Mouse (Mus musculus): ENCODE measurements around the gene P4ha2. TPM values are rescaled to one million over a fixed set of nuclear protein-coding genes. Genes with fewer than 3 reads are reported as not detected.
A peak's percentile ranks its signal among the peaks of the same experiment; 100 is the strongest.

P4ha2 gene
- 10 to 100 TPM; 24.6 to 28.1 TPM for total RNA-seq (2021)

DNA sequence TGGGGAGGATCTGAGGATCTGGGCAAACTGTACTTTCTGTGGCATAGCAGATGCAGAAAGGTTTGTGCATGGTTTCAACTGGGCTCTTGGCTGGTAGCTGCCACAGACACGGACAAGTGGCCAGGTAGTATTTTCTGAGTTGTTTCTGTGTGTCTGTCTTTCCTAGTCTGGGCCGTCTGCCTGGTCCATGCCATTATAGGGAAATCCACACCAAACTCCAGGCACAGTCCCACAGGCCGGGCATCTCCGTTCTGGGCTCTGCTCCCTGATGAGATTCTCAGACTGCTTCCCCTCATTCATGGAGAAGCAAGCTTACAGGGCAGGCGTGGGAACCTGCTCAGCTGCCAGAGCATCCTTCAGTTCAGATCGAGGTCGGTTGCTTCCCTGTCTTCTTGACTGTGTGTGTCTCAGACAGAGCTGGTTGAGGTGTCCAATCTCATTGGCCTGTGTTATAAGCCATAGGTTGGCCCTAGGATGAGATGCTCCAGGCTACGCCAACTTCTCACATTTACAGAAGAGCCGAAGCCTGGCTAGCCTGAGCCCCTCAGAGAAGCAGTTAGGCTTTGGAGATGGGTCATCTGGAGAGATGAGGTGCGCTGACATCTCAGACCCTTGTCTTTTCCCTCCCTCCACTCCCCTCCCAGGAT lies at the start of gene P4ha2:
Gene P4ha2, plus strand, starts transcription at position 51 of the 647 bp plus-strand sequence.
- DNase-seq: no peak

DNA sequence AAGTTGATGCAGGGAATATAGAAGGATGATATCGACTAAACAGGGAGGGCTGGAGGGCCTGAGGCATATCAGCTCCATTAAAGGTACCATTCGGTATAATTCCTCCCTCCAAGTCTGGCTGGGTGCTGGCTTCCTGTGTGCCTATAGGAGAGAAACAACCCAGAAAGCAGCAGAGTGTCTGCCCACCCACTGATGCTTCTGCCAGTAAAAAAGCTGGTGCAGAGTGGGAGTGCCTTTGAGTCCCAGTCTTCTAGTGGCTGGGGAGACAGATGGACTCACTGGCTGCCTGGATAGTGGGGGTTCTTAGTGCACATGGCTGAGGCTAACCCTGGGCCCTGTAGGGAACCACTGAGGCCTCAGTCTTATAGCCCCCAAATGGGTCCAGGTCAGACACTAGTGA lies 49.7 kb upstream of the P4ha2 start:
- DNase-seq: no peak

DNA sequence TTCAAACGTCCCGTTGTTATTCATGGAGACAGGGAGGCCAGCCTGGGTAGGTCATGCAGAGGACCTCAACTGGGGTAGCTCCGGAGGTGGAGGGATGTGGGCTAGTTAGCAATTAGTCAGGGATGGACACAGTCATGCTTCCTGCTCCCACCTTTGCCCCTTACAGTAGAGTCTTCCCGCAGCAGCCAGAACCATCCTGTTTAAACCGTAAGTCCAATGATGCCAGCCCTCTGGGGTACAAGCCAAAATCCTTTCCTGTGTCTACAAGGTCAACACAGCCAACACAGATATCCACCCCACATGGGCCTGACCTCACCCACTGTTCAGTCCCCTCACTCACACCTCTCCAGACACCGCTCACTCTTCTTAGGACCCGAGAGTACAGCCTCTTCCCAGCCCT lies 48.7 kb upstream of the P4ha2 start:
- no peak for DNase-seq

DNA sequence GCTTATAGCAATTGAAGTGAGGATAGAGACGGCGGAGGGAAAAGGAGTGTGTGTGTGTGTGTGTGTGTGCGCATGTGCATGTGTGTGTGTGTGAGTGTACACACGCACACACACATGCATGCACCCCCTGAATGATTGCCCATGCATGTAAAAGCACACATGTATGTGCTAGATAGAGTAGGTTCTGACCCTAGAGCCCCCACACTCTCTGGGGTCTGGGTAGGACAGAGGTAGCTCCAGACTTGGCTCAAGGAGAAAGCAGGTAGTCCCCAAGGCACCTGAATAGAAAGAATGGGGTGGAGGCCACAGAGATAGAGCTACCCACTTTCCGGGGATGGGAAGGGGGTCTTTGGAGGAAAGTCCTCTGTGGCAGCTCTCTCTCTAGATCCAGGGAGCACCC lies 47.8 kb upstream of the P4ha2 start:
- no peak for DNase-seq

DNA sequence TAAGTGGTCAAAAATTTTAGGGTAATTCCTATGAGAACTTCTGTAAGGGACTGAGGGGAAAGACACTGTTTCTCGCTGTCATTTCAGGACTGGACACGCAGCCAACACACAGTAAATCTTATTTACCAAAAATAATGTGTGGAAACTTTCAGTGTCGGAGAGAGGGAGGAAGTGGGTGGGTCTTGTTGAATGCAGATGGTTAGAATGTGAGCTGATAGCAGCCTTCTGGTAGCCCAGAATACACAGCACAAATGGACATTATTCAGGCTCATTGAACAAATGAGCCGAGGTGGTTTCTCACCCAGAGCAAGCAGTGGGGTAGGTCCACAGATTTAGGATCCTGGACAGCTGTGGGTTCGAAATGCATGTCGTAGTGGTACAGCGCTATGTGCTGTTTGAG lies 46.8 kb upstream of the P4ha2 start:
- DNase-seq: no peak

DNA sequence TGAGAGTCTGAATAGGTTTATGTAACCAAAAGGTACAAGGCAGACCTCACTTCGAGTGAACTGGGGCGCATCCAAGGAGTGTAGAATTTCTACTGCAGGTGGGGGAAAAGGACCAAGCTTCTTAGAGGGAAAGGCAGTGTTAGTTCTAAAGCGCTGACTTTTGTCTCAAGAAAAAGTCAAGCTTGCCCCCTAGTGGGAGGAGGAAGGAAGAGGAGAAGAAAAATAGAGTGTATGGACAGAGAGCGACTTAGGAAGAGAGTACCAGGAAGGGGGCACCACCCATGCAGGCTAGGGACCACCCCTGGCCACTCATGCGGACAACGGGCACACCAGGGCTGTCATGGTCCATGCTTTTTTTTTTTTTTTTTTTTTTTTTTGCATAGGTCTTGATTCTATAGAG lies 45.6 kb upstream of the P4ha2 start:
- DNase-seq: peak; percentile 56

DNA sequence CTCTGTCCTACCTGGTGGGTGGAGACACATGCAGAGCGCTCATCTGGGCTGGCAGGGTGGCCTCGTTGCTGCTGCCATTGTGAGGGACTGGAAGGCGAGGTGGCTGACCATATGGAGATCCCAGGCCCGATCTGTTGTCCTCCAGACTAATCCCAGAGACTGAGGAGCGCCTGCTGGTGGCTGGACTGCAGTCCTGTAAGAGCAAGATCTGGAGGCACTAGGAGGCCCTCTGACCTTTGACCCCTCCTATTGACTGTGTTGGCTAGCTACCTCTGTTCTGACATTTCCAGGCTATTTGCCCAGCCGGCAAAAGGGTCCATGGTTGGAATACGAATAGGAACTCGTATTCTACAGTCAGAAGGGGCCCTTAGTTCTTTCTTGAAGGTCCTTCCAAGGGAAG lies 43.8 kb upstream of the P4ha2 start:
- DNase-seq: peak; percentile 5

DNA sequence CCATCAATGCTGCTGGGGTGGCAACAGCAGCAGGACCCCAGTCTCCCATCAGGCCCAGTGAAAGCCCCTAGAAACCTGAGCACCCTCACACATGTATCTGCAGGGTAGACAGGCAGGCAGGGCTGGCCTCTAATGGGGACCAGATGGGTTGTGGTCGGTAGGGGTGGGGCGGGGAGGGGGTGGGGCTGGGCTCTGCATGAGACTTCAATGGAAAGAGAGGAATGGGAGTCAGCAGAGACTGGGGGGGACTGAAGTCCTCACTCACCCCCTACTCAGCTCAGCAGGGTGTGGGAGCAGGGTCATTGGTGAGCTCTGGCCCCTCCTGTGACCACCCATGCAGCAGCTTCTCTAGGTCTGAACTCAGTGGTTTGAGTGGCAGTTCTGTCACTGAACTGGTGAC lies 42.5 kb upstream of the P4ha2 start:
- DNase-seq: no peak

DNA sequence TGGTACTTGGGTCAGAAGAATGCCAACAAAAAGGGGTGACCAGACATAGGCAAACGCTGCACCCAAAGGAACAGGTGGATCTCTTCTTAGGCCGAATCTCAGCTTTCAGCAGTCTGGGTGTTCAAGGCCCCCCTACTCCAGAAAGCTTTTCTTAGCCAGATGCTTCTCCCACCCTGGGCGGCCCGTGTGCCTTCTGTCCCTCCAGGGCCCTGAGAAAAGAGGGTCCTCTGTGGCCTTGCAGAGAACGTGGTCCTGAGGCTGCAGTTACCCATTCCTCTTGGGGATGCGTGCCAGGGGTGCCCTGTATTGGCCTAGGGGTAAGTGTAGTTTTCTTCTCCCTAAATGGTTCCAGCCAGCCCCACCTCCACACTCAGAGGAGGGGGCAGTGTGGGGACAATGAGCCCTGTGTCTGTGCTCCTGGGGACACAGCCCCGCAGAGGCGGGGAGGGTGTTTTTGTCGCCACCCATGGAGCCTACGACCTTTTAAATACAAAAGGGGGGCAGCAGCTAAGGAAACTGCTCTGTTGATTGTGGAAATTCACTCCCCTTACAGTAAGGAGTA lies 41.8 kb upstream of the P4ha2 start:
- no peak for DNase-seq

DNA sequence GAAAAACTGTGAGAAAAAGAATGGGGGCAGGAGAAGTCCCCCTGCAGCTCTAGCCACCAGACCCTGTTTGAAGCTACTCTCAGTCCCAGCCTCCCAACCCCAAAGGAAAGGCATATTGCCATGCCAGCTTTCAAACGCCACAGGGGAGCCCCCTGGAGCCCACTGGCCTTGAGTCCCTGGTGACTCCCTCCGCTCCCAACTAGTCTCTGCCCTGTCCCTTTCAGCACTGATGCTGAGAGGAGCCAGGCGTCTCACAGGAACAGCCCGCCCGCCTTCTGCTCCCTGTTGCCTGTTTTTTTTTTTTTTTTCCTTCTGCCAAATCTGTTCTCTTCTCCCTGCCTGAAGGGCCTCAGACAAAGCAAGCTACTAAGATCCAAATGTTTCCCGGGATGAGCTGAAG lies 41.3 kb upstream of the P4ha2 start:
- DNase-seq: peak; percentile 48

DNA sequence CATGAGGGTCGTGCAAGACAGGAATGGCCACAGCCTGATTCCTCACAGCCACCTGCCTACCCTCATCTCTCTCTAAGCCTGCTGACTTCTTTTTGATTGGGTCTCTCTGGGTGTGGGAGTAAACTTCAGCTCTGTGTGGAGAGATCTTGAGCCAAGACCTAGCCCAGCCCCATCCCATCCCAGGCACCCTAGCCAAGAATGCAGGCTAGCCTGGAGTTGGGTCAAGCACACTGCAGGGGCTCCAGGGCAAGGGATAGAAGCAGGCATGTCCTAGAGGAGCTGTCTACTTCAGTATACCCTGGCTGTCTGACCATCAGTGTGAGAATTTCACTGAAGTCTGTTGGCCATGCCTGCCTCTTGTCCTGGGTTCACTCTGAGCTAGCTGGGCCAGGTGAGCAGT lies 40.4 kb upstream of the P4ha2 start:
- no peak for DNase-seq

DNA sequence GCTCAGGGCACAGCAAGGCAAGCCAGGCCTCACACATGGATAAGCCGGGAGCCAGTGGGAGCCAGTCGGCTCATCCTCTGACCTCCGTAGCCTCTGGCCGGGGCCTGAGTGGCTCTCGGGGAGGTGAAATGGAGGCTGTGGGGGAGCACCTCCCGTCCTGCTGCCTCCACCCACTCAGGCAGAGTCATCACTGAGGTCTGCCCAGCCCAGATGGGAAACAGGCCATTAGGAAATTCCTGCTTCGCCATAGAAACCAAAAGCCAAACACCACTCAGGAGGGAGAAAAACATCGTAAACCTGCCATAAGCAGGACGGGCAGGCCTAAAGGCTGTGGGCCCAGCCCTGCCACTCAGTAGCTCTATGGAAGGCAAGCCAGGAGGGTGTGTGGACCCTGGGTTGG lies 39.6 kb upstream of the P4ha2 start:
- DNase-seq: peak; percentile 57

DNA sequence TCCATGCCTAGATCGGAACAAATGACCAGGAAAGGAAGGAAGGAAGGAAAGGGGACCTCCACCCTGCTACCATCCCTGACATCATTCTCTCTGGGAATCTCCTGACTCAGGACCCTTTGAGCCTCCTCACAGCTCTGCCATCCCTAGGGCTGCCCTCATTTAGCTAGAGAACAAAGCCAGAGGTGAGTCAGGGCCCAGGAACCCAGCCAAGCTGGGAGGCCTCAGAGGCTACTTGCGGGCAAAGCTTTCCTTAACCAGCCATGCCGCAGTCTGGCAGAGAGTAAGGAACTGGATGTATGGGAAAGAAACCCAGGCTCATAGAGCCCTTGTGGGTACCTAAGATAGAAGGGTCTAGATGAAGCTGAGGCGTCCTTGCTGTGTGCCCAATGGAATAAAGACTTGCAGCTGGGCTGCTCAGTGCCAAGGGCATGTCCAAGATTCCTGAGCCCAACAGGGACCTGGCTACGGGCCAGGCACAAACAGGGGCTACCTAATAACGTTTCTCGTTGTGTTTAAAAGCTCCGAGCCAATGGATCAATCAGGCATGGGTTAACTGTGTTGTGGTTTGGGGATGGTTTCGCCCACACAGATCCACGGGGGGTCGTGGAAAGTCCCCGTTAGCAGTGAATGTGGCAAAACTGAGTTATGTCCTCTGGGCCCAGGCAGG lies 37.7 kb upstream of the P4ha2 start:
- DNase-seq: peak; percentile 70

DNA sequence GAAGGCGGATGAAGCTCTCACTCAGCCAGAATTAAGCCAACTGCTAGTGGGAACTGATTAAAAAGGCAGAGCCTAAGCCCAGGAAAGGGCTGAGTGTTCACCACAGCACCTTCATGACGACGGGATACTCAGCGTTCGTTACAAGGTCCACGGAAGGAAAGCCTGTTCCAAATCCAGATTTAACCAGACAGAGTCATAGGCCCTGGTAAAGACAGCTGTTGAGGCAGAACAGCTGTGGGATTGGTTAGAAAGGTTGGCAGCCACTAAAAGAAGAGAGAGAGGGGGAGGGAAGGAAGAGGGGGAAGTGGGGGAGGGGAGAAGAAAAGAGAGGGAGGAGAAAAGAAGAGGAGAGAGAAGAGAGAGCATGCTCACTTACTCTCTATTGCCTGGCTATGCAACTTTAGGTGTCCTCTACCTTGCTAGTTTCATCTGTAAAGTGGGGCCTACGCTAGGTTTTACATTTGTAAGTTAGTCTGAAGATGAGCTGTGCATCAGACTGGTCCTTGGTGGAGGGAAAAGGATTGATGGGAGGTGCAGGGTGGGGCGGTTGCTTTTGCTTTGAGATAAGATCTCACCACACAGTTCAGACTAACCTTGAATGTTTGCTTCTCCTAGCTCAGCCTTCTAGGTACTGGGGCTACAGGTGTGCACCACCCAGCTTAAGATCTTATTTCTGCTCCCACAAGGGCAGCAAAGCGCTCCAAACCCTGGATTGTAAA lies 37.0 kb upstream of the P4ha2 start:
- DNase-seq: no peak

DNA sequence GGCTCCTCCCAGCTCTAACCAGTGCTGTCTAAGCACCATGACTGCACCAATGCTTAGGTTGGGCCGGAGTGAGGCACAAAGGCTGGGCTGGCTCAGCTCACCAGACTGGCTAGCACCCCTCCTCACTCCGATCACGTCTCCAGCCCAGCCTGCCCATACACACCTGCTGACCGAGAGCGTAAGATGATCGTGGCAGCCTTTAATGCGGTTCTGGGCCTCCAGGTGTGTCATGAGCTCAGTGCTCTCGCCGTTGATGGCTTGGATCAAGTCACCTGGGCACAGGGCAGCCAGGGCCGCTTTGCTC lies 36.5 kb upstream of the P4ha2 start:
- no peak for DNase-seq

DNA sequence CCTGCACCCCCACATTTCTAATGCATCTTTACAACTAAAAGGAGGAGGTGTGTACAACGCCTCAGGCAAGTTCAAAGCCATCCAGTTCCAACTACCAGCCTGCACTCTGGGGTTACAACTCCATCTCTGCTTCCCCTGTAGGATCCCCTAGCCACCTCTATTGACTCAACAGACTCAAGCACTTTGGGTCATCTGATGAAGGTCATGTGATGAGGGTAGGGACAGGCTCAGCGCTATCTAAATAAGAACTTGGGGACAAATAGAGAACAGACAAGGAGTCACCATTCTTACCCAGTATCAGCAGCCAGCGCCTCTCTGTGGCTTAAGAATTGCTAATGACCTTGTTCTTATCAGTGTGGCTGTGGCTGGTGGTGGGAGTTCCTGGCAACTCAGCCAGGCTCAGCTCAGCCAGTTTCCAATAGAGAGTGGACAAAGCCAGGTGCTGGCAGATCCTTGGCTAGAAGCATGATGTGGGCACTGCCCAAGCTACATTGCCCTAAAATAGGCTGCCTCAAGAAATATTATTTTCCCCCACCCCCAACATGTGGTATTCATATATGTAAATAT lies 35.4 kb upstream of the P4ha2 start:
- no peak for DNase-seq

DNA sequence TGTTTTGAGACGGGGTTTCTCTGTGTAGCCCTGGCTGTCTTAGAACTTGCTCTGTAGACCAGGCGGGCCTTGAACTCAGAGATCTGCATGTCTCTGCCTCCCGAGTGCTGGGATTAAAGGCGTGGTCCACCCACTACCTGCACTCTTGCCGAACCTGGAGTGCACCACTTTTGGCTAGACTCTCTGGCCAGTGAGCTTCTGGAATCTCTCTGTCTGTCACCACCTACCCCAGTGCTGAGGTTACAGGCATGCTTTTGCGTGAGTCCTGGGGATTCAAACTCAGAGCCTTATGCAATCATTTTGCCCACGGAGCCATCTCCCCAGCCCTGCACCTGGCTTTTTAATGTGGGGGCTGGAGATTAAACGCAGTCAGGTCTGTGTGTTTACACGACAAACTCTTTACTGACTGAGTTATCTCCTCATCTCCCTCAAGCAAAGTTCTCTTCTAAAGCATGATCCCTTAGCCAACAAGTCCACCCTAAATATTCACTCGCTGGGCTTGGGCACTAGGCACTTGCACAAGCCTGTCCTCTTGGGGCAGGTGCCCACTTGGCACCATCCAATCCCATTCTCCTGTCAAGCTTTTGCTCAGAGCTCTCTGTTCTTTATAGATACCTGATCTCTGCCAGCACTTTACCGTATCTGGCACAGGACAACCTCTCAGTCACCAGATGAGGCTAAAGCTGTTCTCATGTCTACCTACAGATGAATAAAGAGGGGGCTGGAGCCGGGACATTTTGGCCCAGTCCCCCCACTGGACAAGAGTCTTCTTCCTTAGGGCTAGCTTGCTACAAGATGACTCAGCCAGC lies 34.6 kb upstream of the P4ha2 start:
- no peak for DNase-seq

DNA sequence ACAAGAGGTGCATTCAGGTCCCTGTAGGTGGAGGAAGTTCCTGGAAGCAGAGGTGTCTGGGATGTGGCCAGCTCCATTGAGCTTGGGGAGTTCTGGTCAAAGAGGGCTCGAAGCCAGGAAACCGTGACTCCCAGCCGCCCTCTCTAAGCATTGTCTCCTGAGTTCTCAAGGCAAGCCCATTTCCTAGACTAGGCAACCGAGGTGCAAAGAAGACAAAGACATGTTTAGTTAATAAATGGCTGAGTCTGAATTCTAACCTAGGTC lies 34.0 kb upstream of the P4ha2 start:
- DNase-seq: no peak

DNA sequence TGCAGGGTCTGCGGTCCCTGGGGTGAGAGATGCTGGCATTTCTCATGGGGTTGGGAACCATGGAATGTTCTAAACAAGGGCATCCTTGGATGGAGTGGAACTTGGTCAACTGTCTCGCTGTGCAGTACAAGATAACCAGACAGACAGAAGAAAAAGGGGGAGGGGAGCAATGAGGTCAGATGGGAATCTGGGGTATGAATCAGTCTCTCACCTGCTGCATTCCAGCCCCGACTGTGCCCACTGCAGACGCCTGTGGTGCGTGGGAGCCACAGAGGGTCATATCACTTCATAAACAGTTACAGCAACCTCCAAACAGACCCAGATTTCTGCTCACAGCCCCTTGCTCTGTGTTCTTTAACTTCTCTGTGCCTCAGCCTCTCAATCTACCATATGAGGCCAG lies 33.5 kb upstream of the P4ha2 start:
- DNase-seq: no peak

DNA sequence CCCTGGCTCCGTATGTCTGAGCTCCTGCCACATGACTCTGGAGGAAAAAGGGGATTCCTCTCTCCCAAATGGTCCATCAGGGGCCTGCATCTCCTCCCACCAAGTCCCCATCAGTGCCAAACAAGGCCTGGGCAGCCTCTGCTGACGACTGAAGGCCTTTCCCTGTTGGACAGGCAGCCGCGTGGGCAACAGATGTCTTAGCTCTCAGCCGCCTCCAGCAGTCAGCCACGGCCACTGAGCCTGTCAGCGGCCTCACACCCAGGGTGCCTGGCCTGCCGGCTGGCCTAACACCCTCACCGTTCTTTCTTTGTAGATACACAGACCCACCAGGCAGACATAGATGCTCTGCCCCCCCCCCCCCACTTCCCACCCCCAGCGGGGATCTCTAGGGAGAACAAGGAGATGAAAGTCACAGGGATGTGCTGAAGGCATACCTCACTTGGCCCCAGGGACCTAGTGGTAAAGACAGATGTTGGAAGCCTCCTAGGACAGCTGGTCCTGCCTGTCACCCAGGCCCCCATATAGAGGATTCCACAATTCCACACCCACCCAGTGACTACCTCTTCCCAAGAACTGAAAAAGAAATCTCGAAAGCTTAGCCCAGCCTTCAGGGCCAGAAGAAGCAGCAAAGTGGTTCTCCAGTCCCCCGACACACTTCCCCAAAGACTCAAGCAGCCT lies 32.4 kb upstream of the P4ha2 start:
- DNase-seq: peak; percentile 66

DNA sequence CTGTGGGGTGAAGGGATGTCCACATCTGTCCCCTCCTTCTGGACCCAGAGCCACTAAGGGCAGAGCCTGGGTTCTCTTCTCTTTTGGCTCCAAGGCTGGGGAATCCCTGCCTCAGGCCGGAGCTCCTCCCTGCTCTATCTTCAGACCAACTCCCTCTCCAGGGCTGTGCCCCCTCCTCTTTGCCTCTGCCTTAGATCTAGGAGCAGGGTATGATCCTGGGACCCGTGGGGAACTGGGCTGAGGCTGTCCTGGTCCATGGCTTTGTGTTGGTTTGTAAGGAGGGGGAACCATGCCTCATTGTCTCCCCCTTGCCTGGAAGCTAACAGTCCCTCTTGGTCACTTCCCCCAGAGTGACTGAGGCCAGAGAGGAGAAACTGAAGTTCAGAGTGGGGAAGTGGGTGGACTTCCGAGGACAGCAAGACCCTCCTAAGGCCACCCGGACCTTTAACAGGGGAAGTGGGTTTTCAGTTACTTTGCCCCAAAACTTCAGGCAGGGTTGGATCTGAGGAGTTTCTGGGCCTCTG lies 31.8 kb upstream of the P4ha2 start:
- DNase-seq: no peak

Data from heart, postnatal 4 days (tissue).